Mouse (Mus musculus) forebrain, embryonic 13.5 days (tissue): Measurements from ENCODE around the gene Ascl5. TPM values are rescaled to one million over a fixed set of nuclear protein-coding genes. Genes with fewer than 3 reads are reported as not detected.

Source experiments
- ATAC-seq: fragments of 200-750 bp; cut with Nextera tagmentation; 2 replicates; pipeline ENCODE4 v1.8.0; 2017
- H3K27ac ChIP-seq: fragments of 300-500 bp; sonication (generic); 2 replicates; pipeline ENCODE4 v1.5.1; 2015; ENCODE audit warnings: inconsistent platforms, mild to moderate bottlenecking, moderate library complexity
- H3K27me3 ChIP-seq: fragments of 300-500 bp; sonication (generic); 2 replicates; pipeline ENCODE4 v1.6.1; 2015; ENCODE audit warnings: mild to moderate bottlenecking, inconsistent platforms
- H3K36me3 ChIP-seq: fragments of 300-500 bp; sonication (generic); 2 replicates; pipeline ENCODE4 v1.6.1; 2015; ENCODE audit warnings: mild to moderate bottlenecking, inconsistent platforms; ENCODE audit not compliant: poor library complexity, severe bottlenecking
- H3K4me1 ChIP-seq: fragments of 300-500 bp; sonication (generic); 2 replicates; pipeline ENCODE4 v1.6.1; 2015; ENCODE audit warnings: inconsistent platforms
- H3K4me2 ChIP-seq: fragments of 300-500 bp; sonication (generic); 2 replicates; pipeline ENCODE4 v1.6.1; 2015; ENCODE audit warnings: inconsistent platforms, mild to moderate bottlenecking, moderate library complexity
- H3K4me3 ChIP-seq: fragments of 300-500 bp; sonication (generic); 2 replicates; pipeline ENCODE4 v1.5.1; 2015; ENCODE audit warnings: mild to moderate bottlenecking, inconsistent platforms
- H3K9ac ChIP-seq: fragments of 300-500 bp; sonication (generic); 2 replicates; pipeline ENCODE4 v1.6.1; 2015; ENCODE audit warnings: mild to moderate bottlenecking, inconsistent platforms
- H3K9me3 ChIP-seq: fragments of 300-500 bp; sonication (generic); replicated peaks from 2 replicates; pipeline ENCODE4 v1.6.1; 2016; ENCODE audit warnings: inconsistent platforms
- WGBS: fragments of 180-500 bp; shearing (Covaris S2); methylation state at CpG from one replicate; pipeline ENCODE4 v1.1.7; 2015; 5-methylcytosine and 5-hydroxymethylcytosine counted together
- polyA plus RNA-seq: library from polyadenylated mRNA; unstranded; fragments of >200 nt; fragmentation: Nextera tagmentation; extraction: Ambion mirVana; gene quantifications from 2 replicates; pipeline ENCODE4 v1.2.1, GENCODE M21; 2015

Ascl5 gene
- polyA plus RNA-seq, 1 experiment from 2014 or later: not detected

- no peaks in the 10 kb centered on the region for H3K9me3 ChIP-seq
- no peak overlapping the region for H3K4me3 ChIP-seq
- peaks cover 22% of the 10 kb centered on the region for H3K27me3 ChIP-seq
- no peaks in the 10 kb centered on the region for H3K36me3 ChIP-seq
- H3K27ac ChIP-seq: no peak overlapping the region
- H3K9ac ChIP-seq: no peak overlapping the region
- peak; percentile 39 for ATAC-seq
- 43% methylated on average over 3 of the region's 3 CpGs for WGBS
- H3K4me1 ChIP-seq: peaks cover 23% of the 10 kb centered on the region
- H3K4me2 ChIP-seq: no peak overlapping the region
Observed at GRCm38 (mm10) chr1:136055771-136056170, 5.2 kb downstream of the Ascl5 start.

- H3K4me1 ChIP-seq: peaks cover 28% of the 10 kb centered on the region
- no peak overlapping the region for H3K4me2 ChIP-seq
- ATAC-seq: no peak
- H3K27me3 ChIP-seq: no peaks in the 10 kb centered on the region
- H3K9me3 ChIP-seq: no peaks in the 10 kb centered on the region
- no peak overlapping the region for H3K27ac ChIP-seq
- no peak overlapping the region for H3K4me3 ChIP-seq
- WGBS: 55% methylated on average over 3 of the region's 3 CpGs
- H3K36me3 ChIP-seq: no peaks in the 10 kb centered on the region
- H3K9ac ChIP-seq: no peak overlapping the region
Observed at GRCm38 (mm10) chr1:136058594-136058993, 8.0 kb downstream of the Ascl5 start.

- Histone ChIP-seq H3K27me3 (no peaks in the 10 kb centered on the region), H3K4me2 (no peak overlapping the region), H3K9ac (no peak overlapping the region), H3K27ac (no peak overlapping the region), H3K36me3 (no peaks in the 10 kb centered on the region), H3K4me3 (no peak overlapping the region), H3K4me1 (peaks cover 18% of the 10 kb centered on the region), H3K9me3 (no peaks in the 10 kb centered on the region)
- ATAC-seq: peak; percentile 61
- 40% methylated on average over 9 of the region's 9 CpGs for WGBS
Observed at GRCm38 (mm10) chr1:136061041-136061789, 10.6 kb downstream of the Ascl5 start.

GRCm38 (mm10) chr1:136061790-136062141, 11.2 kb downstream of the Ascl5 start:
- Histone ChIP-seq H3K9me3 (no peaks in the 10 kb centered on the region), H3K9ac (no peak overlapping the region), H3K4me3 (no peak overlapping the region), H3K36me3 (no peaks in the 10 kb centered on the region), H3K27ac (no peak overlapping the region), H3K4me2 (no peak overlapping the region), H3K27me3 (no peaks in the 10 kb centered on the region), H3K4me1 (peaks cover 15% of the 10 kb centered on the region; the same call in 1 of the 2 replicates)
- peak; percentile 28; the same call in 1 of the 2 replicates for ATAC-seq
- WGBS: 68% methylated on average over 7 of the region's 7 CpGs

GRCm38 (mm10) chr1:136063991-136064390, 13.4 kb downstream of the Ascl5 start:
- peaks cover 14% of the 10 kb centered on the region; the same call in 1 of the 2 replicates for H3K4me1 ChIP-seq
- H3K36me3 ChIP-seq: no peaks in the 10 kb centered on the region
- H3K27me3 ChIP-seq: no peaks in the 10 kb centered on the region
- no peak for ATAC-seq
- no peak overlapping the region for H3K27ac ChIP-seq
- H3K9ac ChIP-seq: no peak overlapping the region
- H3K4me2 ChIP-seq: no peak overlapping the region
- no peak overlapping the region for H3K4me3 ChIP-seq
- H3K9me3 ChIP-seq: no peaks in the 10 kb centered on the region
- 68% methylated on average over 5 of the region's 5 CpGs for WGBS

- WGBS: 83% methylated on average over 1 of the region's 1 CpGs
- no peak overlapping the region for H3K4me2 ChIP-seq
- H3K27ac ChIP-seq: no peak overlapping the region
- no peaks in the 10 kb centered on the region for H3K9me3 ChIP-seq
- no peak for ATAC-seq
- H3K27me3 ChIP-seq: no peaks in the 10 kb centered on the region
- no peak overlapping the region for H3K4me3 ChIP-seq
- H3K36me3 ChIP-seq: no peaks in the 10 kb centered on the region
- no peak overlapping the region for H3K9ac ChIP-seq
- H3K4me1 ChIP-seq: peaks cover 6% of the 10 kb centered on the region; the same call in 1 of the 2 replicates
Observed at GRCm38 (mm10) chr1:136066621-136067020, 16.0 kb downstream of the Ascl5 start.

GRCm38 (mm10) chr1:136067579-136067978, 17.0 kb downstream of the Ascl5 start:
- Histone ChIP-seq H3K4me2 (no peak overlapping the region), H3K9ac (no peak overlapping the region), H3K4me1 (peaks cover 3% of the 10 kb centered on the region; the same call in 1 of the 2 replicates), H3K27me3 (no peaks in the 10 kb centered on the region), H3K9me3 (no peaks in the 10 kb centered on the region), H3K27ac (no peak overlapping the region), H3K36me3 (no peaks in the 10 kb centered on the region), H3K4me3 (no peak overlapping the region)
- WGBS: 75% methylated on average over 3 of the region's 3 CpGs
- no peak for ATAC-seq

- Histone ChIP-seq H3K9me3 (no peaks in the 10 kb centered on the region), H3K36me3 (no peaks in the 10 kb centered on the region), H3K27ac (no peak overlapping the region), H3K9ac (no peak overlapping the region), H3K4me1 (no peaks in the 10 kb centered on the region), H3K27me3 (no peaks in the 10 kb centered on the region), H3K4me2 (no peak overlapping the region), H3K4me3 (no peak overlapping the region)
- WGBS: 6% methylated on average over 3 of the region's 3 CpGs
- no peak for ATAC-seq
Observed at GRCm38 (mm10) chr1:136076086-136076485, 25.5 kb downstream of the Ascl5 start.

GRCm38 (mm10) chr1:136077656-136078055, 27.1 kb downstream of the Ascl5 start:
- no peak overlapping the region for H3K9ac ChIP-seq

GRCm38 (mm10) chr1:136081161-136081560, 30.6 kb downstream of the Ascl5 start:
- Histone ChIP-seq H3K4me1 (no peaks in the 10 kb centered on the region), H3K36me3 (no peaks in the 10 kb centered on the region), H3K27ac (no peak overlapping the region), H3K27me3 (no peaks in the 10 kb centered on the region), H3K4me2 (no peak overlapping the region), H3K4me3 (no peak overlapping the region), H3K9me3 (peaks cover 5% of the 10 kb centered on the region), H3K9ac (no peak overlapping the region)
- ATAC-seq: no peak
- 85% methylated on average over 1 of the region's 1 CpGs for WGBS

More at GRCm38 (mm10) chr1:136077656-136078055, 27.1 kb downstream of the Ascl5 start:
- Histone ChIP-seq H3K4me1 (no peaks in the 10 kb centered on the region), H3K4me2 (no peak overlapping the region), H3K27me3 (no peaks in the 10 kb centered on the region), H3K9me3 (peaks cover 5% of the 10 kb centered on the region), H3K36me3 (no peaks in the 10 kb centered on the region), H3K4me3 (no peak overlapping the region), H3K27ac (no peak overlapping the region)
- 69% methylated on average over 4 of the region's 4 CpGs for WGBS
- ATAC-seq: no peak

GRCm38 (mm10) chr1:136085988-136086685, 35.5 kb downstream of the Ascl5 start:
- no peak overlapping the region for H3K27ac ChIP-seq

GRCm38 (mm10) chr1:136089368-136090165, 39.0 kb downstream of the Ascl5 start:
- H3K36me3 ChIP-seq: no peaks in the 10 kb centered on the region
- H3K9ac ChIP-seq: no peak overlapping the region
- 0 out of 2 replicates have a peak, but pooled peaks cover 6% of the 10 kb centered on the region for H3K4me1 ChIP-seq
- H3K27me3 ChIP-seq: no peaks in the 10 kb centered on the region
- 71% methylated on average over 9 of the region's 9 CpGs for WGBS
- H3K27ac ChIP-seq: no peak overlapping the region
- no peak overlapping the region for H3K4me3 ChIP-seq
- 0 out of 2 replicates have a peak, but pooled peaks have one; percentile 38 for ATAC-seq
- H3K4me2 ChIP-seq: no peak overlapping the region
- no peaks in the 10 kb centered on the region for H3K9me3 ChIP-seq

More at GRCm38 (mm10) chr1:136085988-136086685, 35.5 kb downstream of the Ascl5 start:
- no peaks in the 10 kb centered on the region for H3K27me3 ChIP-seq
- no peak overlapping the region for H3K4me3 ChIP-seq
- H3K4me1 ChIP-seq: 0 out of 2 replicates have a peak, but pooled peaks cover 6% of the 10 kb centered on the region
- WGBS: 90% methylated on average over 3 of the region's 3 CpGs
- ATAC-seq: no peak
- H3K9ac ChIP-seq: no peak overlapping the region
- H3K4me2 ChIP-seq: no peak overlapping the region
- no peaks in the 10 kb centered on the region for H3K36me3 ChIP-seq
- H3K9me3 ChIP-seq: peaks cover 5% of the 10 kb centered on the region
